Mouse (Mus musculus) liver, embryonic 12.5 days (tissue): Measurements from ENCODE around the gene Cyth3. TPM values are rescaled to one million over a fixed set of nuclear protein-coding genes. Genes with fewer than 3 reads are reported as not detected.
A peak's percentile ranks its signal among the peaks of the same experiment; 100 is the strongest.

Source experiments
- ATAC-seq: fragments of 200-750 bp; cut with Nextera tagmentation; 2 replicates; pipeline ENCODE4 v1.8.0; 2017; ENCODE audit warnings: moderate number of reproducible peaks, mild to moderate bottlenecking, moderate library complexity
- H3K27ac ChIP-seq: fragments of 300-500 bp; sonication (generic); 2 replicates; pipeline ENCODE4 v1.5.1; 2016; ENCODE audit warnings: mild to moderate bottlenecking
- H3K27me3 ChIP-seq: fragments of 300-500 bp; sonication (generic); replicated peaks from 2 replicates; pipeline ENCODE4 v1.6.1; 2016; ENCODE audit warnings: mild to moderate bottlenecking, moderate library complexity
- H3K36me3 ChIP-seq: fragments of 300-500 bp; sonication (generic); 2 replicates; pipeline ENCODE4 v1.6.1; 2016; ENCODE audit warnings: mild to moderate bottlenecking, moderate library complexity
- H3K4me1 ChIP-seq: fragments of 300-500 bp; sonication (generic); 2 replicates; pipeline ENCODE4 v1.6.1; 2016
- H3K4me2 ChIP-seq: fragments of 300-500 bp; sonication (generic); 2 replicates; pipeline ENCODE4 v1.6.1; 2016; ENCODE audit warnings: mild to moderate bottlenecking, moderate library complexity
- H3K4me3 ChIP-seq: fragments of 300-500 bp; sonication (generic); 2 replicates; pipeline ENCODE4 v1.5.1; 2016; ENCODE audit warnings: mild to moderate bottlenecking, moderate library complexity
- H3K9ac ChIP-seq: fragments of 300-500 bp; sonication (generic); 2 replicates; pipeline ENCODE4 v1.6.1; 2016; ENCODE audit warnings: mild to moderate bottlenecking, moderate library complexity
- H3K9me3 ChIP-seq: fragments of 300-500 bp; sonication (generic); replicated peaks from 2 replicates; pipeline ENCODE4 v1.6.1; 2016; ENCODE audit warnings: mild to moderate bottlenecking, moderate library complexity
- WGBS: fragments of 180-500 bp; shearing (Covaris S2); methylation state at CpG from one replicate; pipeline ENCODE4 v1.1.7; 2016; ENCODE audit not compliant: insufficient replicate concordance; 5-methylcytosine and 5-hydroxymethylcytosine counted together
- polyA plus RNA-seq: library from polyadenylated mRNA; unstranded; fragments of >200 nt; fragmentation: Nextera tagmentation; extraction: Ambion mirVana; gene quantifications from 2 replicates; pipeline ENCODE4 v1.2.1, GENCODE M21; 2016

Cyth3 gene
- polyA plus RNA-seq, 1 experiment from 2014 or later: 46.0 TPM

DNA sequence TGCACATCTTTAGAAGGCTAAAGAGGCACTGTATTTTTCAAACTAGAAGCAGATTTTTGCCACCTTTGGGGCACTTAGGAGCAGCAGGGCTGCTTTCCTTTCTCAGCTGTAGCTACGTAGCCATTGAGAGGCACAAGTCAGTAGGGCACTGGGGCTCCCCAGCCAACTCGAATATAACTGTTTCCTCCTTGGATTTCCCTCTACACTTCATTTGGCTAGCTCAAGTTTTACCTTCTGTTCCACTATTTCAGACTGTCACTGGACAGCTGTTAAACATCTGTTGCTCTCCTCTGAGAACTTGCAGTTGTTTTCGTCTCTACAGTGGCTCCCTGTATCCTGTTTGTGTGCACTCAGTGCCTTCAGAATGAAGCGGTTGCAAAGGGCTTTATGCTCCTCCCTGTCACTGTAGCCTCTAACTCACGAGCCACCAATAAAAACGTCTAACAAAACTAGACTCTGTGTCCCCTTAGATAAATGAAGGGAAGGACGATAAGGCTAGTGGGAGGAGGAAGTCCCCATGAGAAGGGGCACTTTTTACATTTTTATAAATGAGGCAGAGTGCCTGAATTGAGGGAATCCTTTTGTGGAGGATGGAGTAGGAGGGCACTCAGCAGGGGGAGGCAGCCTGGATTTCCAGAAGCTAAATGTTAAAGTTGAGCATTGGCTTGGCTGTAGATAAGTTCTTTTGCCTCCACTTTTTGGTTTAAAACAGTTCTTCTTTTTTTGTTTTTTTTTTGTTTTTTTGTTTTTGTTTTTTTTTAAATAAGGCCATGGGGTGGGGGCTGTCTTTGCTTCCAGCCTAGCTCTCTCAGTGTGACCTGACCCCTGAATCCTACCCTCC lies 32.6 kb downstream of the Cyth3 start:
- H3K4me1 ChIP-seq: peaks cover 94% of the 10 kb centered on the region
- H3K4me2 ChIP-seq: peak overlapping the region; percentile 72
- peak overlapping the region; percentile 36 for H3K4me3 ChIP-seq
- H3K27me3 ChIP-seq: no peaks in the 10 kb centered on the region
- no peaks in the 10 kb centered on the region for H3K9me3 ChIP-seq
- peak overlapping the region; percentile 97 for H3K27ac ChIP-seq
- WGBS: 15% methylated on average over 7 of the region's 7 CpGs
- peaks cover 21% of the 10 kb centered on the region for H3K36me3 ChIP-seq
- H3K9ac ChIP-seq: peak overlapping the region; percentile 69
- ATAC-seq: peak; percentile 86

DNA sequence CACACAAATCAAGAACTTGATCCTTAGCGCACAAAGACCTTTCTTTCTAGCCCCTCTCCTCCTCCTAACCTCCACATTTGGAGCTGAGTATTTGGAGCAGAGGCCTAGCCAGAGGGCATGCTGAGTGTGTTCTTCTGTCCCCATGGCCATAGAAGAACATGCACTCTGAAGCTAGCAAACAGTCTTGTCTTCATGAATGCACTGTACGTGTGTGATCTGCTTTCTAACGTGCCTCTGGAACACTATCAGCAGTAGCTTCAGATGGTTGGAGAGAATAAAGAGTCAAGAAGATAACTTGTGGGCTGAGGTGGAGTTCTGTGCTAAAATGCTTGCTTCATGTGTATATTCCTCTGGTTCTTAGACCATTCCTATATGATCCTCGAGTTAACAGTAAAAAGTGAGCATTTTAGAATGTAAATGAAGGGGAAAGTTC lies 33.3 kb downstream of the Cyth3 start:
- H3K27me3 ChIP-seq: no peaks in the 10 kb centered on the region
- H3K36me3 ChIP-seq: peaks cover 15% of the 10 kb centered on the region
- H3K27ac ChIP-seq: peak overlapping the region; percentile 97
- ATAC-seq: peak; percentile 72
- H3K4me1 ChIP-seq: peaks cover 100% of the 10 kb centered on the region
- H3K4me2 ChIP-seq: peak overlapping the region; percentile 72
- H3K9me3 ChIP-seq: no peaks in the 10 kb centered on the region
- no peak overlapping the region; the same call in 1 of the 2 replicates for H3K4me3 ChIP-seq
- WGBS: 26% methylated on average over 4 of the region's 4 CpGs
- H3K9ac ChIP-seq: peak overlapping the region; percentile 69

DNA sequence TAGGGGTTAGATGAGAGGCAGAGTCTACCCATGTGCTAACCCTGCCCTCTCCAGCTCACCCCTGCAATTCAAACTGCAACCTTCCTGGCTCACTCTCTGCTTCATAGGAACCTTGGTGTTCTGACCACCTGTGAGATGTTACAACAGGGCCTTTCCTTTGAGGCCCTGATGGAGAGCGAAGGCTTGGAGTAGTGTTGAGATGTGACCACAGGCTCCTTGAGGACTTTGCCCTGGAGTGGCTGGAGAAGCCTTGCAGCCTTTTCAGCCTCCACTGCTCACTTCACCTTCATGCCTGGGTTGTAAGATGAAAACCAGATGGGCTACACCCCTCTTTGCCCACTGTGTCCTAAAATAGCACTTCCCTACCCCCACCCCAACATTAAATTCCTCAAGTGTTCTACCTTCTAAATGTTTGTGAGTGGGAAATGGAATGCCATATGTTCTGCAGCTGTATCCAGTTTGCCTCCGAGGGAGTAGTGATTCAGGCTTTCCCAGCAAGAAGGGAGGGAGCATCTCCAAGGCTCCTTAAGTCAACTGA lies 34.5 kb downstream of the Cyth3 start:
- H3K27ac ChIP-seq: peak overlapping the region; percentile 97
- H3K9me3 ChIP-seq: no peaks in the 10 kb centered on the region
- no peak for ATAC-seq
- peaks cover 99% of the 10 kb centered on the region for H3K4me1 ChIP-seq
- no peak overlapping the region for H3K4me3 ChIP-seq
- WGBS: 78% methylated on average over 2 of the region's 2 CpGs
- 0 out of 2 replicates have a peak overlapping the region, but pooled peaks have one; percentile 1 for H3K9ac ChIP-seq
- no peak overlapping the region for H3K4me2 ChIP-seq
- H3K27me3 ChIP-seq: no peaks in the 10 kb centered on the region
- peaks cover 7% of the 10 kb centered on the region for H3K36me3 ChIP-seq

DNA sequence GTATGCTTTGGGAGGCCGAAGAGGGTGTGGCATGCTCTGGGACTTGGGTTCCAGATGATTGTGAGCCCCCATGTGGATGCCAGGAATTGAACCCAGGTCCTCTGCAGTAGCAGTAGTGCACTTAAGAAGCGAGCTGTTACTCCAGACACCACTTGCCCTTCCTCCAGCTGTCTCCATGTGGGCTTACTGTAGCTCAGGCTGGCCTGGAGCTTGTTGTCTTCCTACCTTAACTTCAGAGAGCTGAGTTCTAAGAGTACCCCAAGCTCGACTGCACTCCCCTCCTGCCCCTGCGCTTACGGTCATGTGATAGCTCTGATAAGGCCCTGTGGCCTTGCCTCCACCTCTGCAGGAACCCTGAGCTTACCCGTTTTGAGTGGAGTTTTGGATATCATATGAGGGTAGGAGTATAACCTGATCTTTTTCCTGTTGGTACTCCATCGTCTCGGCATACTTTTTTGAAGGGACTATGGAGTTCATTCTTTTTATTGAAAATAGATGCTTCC lies 36.8 kb downstream of the Cyth3 start:
- peak overlapping the region; percentile 44 for H3K4me2 ChIP-seq
- no peak overlapping the region for H3K4me3 ChIP-seq
- H3K27me3 ChIP-seq: no peaks in the 10 kb centered on the region
- no peaks in the 10 kb centered on the region for H3K9me3 ChIP-seq
- H3K27ac ChIP-seq: peak overlapping the region; percentile 50
- H3K4me1 ChIP-seq: peaks cover 93% of the 10 kb centered on the region
- peak overlapping the region; percentile 39 for H3K9ac ChIP-seq
- H3K36me3 ChIP-seq: peaks cover 7% of the 10 kb centered on the region
- 33% methylated on average over 8 of the region's 8 CpGs for WGBS
- peak; percentile 54; the same call in 1 of the 2 replicates for ATAC-seq

DNA sequence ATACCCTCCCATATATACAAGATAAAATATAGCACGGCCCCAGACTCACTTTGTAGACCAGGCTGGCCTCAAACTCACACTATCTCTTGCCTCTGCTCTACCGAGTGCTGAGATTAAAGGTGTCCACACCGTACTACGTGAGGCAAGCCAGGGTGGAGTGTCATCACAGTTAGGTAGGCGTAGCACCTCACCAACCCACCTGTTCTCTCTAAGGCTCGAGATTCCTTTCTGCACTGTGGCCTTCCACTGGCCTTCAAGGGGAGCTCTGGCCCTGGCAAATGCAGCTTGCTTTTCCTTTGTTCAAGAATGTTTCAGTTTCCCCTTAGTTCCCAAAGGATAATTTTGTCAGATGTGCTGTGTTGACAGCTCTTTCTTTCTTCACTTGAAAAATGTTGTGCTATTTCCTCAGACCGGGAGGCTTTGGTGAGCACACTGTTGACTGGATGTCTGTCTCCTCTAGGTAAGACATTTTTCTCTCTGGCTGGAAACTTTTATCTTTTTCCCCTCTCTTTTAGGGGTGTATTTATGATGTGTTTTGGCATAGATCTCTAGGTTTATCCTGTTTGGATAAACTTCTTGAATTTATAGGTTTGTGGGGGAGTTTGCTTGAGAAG lies 40.9 kb downstream of the Cyth3 start:
- no peak overlapping the region for H3K4me2 ChIP-seq
- 62% methylated on average over 7 of the region's 7 CpGs for WGBS
- H3K9ac ChIP-seq: no peak overlapping the region
- H3K27me3 ChIP-seq: no peaks in the 10 kb centered on the region
- H3K36me3 ChIP-seq: 0 out of 2 replicates have a peak, but pooled peaks cover 2% of the 10 kb centered on the region
- peaks cover 89% of the 10 kb centered on the region for H3K4me1 ChIP-seq
- no peak overlapping the region; the same call in 1 of the 2 replicates for H3K27ac ChIP-seq
- no peak for ATAC-seq
- H3K4me3 ChIP-seq: no peak overlapping the region
- H3K9me3 ChIP-seq: no peaks in the 10 kb centered on the region

DNA sequence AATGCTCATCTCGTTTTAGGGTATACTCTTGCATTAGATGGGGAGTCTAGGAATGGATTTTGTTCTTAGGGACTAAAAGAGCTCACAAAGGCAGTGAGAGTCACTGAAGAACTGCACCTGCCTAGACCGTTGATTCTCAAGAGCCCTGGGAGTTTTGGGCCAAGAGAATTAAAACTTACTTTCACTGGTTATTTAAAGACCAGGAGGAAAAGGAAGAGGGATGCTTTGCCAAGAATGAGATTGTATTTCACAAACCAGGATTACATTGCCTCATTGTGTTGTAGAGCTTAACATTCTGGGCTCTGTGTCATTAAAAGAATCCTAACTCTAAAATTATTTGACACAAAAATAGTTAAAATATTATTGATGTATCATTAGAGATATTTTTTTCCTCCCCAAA lies 43.3 kb downstream of the Cyth3 start:
- Histone ChIP-seq H3K9me3 (no peaks in the 10 kb centered on the region), H3K4me3 (no peak overlapping the region), H3K4me2 (no peak overlapping the region), H3K27ac (no peak overlapping the region), H3K4me1 (peaks cover 82% of the 10 kb centered on the region), H3K36me3 (0 out of 2 replicates have a peak, but pooled peaks cover 2% of the 10 kb centered on the region), H3K27me3 (no peaks in the 10 kb centered on the region), H3K9ac (no peak overlapping the region)
- no peak for ATAC-seq
- WGBS: 75% methylated on average over 2 of the region's 2 CpGs

DNA sequence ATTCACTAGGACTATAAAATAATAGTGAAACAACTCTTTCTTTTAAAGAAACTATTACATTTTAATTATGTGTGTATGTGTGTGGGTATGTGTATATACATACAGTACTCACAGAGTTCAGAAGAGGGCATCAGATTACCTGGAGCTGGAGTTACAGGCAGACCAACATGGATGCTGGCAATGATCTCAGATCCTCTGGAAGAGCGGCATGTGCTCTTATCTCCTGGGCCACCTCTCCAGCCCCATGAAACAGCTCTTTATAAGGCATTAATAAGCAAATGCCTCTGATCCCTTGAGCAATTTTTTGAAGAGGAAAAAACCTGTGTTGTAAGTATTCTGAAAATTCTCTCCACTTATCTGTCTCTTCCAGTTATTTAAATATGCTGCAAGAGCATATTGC lies 43.8 kb downstream of the Cyth3 start:
- Histone ChIP-seq H3K4me2 (no peak overlapping the region), H3K27ac (peak overlapping the region; percentile 67), H3K27me3 (no peaks in the 10 kb centered on the region), H3K36me3 (0 out of 2 replicates have a peak, but pooled peaks cover 2% of the 10 kb centered on the region), H3K9me3 (no peaks in the 10 kb centered on the region), H3K4me3 (no peak overlapping the region), H3K4me1 (peaks cover 81% of the 10 kb centered on the region), H3K9ac (no peak overlapping the region)
- ATAC-seq: peak; percentile 83
- WGBS: 37% methylated on average over 1 of the region's 1 CpGs

DNA sequence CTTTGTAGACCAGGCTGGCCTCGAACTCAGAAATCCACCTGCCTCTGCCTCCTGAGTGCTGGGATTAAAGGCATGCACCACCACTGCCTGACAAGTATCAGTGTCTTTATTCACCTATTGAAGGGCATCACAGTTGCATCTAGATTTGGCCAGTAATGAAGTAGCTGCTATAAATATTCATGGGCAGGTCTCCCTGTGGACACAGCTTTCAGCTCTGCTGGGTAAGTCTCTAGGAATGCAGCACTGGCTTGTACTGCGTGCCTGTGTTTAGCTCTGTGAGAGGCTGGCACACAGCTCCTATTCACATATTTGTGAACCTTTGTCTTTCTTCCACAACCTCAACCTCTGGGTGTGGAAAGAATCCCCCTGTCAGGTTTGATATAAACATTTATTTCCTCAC lies 46.6 kb downstream of the Cyth3 start:
- Histone ChIP-seq H3K27ac (no peak overlapping the region), H3K4me1 (peaks cover 83% of the 10 kb centered on the region), H3K4me2 (no peak overlapping the region), H3K9me3 (no peaks in the 10 kb centered on the region), H3K36me3 (0 out of 2 replicates have a peak, but pooled peaks cover 2% of the 10 kb centered on the region), H3K4me3 (no peak overlapping the region), H3K27me3 (no peaks in the 10 kb centered on the region), H3K9ac (no peak overlapping the region)
- ATAC-seq: no peak
- 80% methylated on average over 2 of the region's 2 CpGs for WGBS

DNA sequence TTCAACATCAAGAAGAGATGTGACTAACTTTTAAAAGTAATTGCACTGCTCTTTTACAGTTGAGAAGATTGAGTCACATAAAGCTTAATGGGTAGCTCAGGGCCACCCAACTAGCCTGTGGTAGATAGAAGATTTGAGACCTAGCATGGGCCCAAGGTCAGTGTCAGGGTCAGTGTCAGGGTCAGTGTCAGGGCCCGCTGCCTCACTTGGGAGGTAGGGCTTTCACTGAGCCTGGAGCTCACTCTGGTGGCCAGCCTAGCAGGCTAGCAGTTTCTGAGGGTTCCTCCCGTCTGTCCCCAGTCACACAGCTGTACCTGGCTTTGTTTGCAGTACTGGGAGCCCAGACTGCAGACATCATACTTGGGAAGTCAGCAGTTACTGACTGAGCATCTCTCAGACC lies 47.1 kb downstream of the Cyth3 start:
- H3K27ac ChIP-seq: peak overlapping the region; percentile 57
- 38% methylated on average over 2 of the region's 2 CpGs for WGBS
- H3K36me3 ChIP-seq: 0 out of 2 replicates have a peak, but pooled peaks cover 2% of the 10 kb centered on the region
- peaks cover 84% of the 10 kb centered on the region for H3K4me1 ChIP-seq
- H3K4me2 ChIP-seq: no peak overlapping the region
- ATAC-seq: peak; percentile 33; the same call in 1 of the 2 replicates
- no peak overlapping the region for H3K4me3 ChIP-seq
- H3K9ac ChIP-seq: no peak overlapping the region
- H3K9me3 ChIP-seq: no peaks in the 10 kb centered on the region
- no peaks in the 10 kb centered on the region for H3K27me3 ChIP-seq

DNA sequence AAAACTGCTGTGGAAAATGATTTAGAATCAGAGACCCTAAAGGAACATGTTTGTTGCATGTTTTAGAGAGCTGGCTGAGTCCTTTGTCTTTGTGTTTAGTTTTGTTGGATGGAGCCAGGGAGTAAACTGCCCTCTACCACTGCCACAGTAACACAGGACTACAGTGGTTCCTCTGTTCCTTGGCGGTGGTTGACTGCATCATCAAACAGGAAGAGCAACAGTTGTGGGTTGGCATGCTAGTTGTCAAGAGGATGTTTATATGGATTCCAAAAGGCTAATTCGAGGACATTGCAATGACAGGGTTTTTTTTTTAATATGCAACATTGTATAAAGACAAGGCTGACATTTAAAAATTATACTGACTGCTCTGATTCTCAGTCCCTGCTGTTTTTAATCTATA lies 47.6 kb downstream of the Cyth3 start:
- H3K4me3 ChIP-seq: no peak overlapping the region
- H3K9me3 ChIP-seq: no peaks in the 10 kb centered on the region
- WGBS: 25% methylated on average over 2 of the region's 2 CpGs
- peak overlapping the region; percentile 57 for H3K27ac ChIP-seq
- H3K36me3 ChIP-seq: 0 out of 2 replicates have a peak, but pooled peaks cover 2% of the 10 kb centered on the region
- H3K9ac ChIP-seq: no peak overlapping the region
- H3K4me1 ChIP-seq: peaks cover 84% of the 10 kb centered on the region
- H3K27me3 ChIP-seq: no peaks in the 10 kb centered on the region
- no peak overlapping the region for H3K4me2 ChIP-seq
- ATAC-seq: no peak

DNA sequence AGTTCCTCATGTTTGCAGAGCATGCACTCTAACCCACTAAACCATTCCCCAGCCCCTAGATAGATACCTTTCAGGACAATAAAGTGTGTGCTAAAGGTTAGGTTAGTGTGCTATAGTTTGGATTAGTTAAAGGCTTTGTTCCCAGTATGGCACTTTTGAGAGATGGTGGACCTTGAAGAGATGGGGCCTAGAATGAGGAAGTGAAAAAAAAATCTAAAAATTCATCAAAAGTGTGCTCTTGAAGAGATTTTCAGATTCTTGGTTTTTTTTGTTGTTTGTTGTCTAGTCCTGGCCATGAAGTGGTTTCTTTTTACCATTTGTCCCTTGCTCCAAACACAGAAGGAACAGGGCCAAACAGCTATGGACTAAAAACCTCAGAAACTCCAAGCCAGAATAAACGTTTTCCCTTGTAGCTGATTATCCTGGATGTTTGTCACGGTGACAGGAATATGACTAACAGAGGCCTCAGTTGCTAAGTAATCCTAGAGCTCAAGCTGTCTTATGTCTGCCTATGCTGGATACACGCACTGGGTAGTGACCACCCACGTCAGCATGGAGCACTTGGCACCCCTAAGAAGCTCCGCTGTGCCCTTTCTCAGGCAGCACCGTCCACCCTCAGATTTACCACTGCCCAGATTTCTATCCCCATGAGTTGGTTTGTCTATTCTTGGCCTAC lies 48.6 kb downstream of the Cyth3 start:
- Histone ChIP-seq H3K4me1 (peaks cover 83% of the 10 kb centered on the region), H3K27ac (no peak overlapping the region), H3K9me3 (no peaks in the 10 kb centered on the region)

More for the DNA sequence above, 48.6 kb downstream of the Cyth3 start:
- no peak overlapping the region for H3K4me3 ChIP-seq
- no peak overlapping the region for H3K4me2 ChIP-seq
- ATAC-seq: no peak
- 0 out of 2 replicates have a peak, but pooled peaks cover 2% of the 10 kb centered on the region for H3K36me3 ChIP-seq
- H3K9ac ChIP-seq: no peak overlapping the region
- no peaks in the 10 kb centered on the region for H3K27me3 ChIP-seq
- 84% methylated on average over 6 of the region's 6 CpGs for WGBS
